Mouse (Mus musculus): ENCODE measurements around the gene Cyb5rl. TPM values are rescaled to one million over a fixed set of nuclear protein-coding genes. Genes with fewer than 3 reads are reported as not detected.
"Not testable (repeated sequence)": the region's sequence is repeated elsewhere in the genome, so short reads cannot be mapped to it uniquely, and the experiment has no call there.

The Cyb5rl gene
- total RNA-seq, 1 experiment from 2014 or later, result 5.2 TPM

GRCm38 (mm10) chr4:107102220-107102619 lies 35.4 kb downstream of the Cyb5rl start:
- ATAC-seq (replicated peaks; ENCODE audit: low read depth, poor library complexity, severe bottlenecking), result no peak

GRCm38 (mm10) chr4:107106777-107107176 lies 40.0 kb downstream of the Cyb5rl start:
- ATAC-seq (replicated peaks; ENCODE audit: low read depth, poor library complexity, severe bottlenecking), result no peak

GRCm38 (mm10) chr4:107108291-107108731 lies 41.5 kb downstream of the Cyb5rl start:
- ATAC-seq (replicated peaks; ENCODE audit: low read depth, poor library complexity, severe bottlenecking), result no peak

DNA sequence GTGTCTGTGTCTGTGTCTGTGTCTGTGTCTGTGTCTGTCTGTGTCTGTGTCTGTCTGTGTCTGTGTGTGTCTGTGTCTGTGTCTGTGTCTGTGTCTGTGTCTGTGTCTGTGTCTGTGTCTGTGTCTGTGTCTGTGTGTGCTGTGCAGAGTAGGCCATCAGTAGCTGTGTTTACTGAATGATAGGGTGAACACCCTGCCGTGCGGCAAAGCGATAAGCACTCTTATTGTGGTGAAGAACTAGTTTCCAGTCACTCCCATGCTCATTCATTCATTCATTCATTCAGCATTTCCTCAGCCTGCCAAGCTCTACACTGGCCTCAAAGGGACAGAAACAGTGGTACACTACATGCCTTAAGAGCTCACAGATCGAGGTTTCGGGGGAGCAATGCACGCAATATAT lies 42.4 kb downstream of the Cyb5rl start:
- not testable (repeated sequence) for ATAC-seq (replicated peaks; ENCODE audit: low read depth, poor library complexity, severe bottlenecking)

GRCm38 (mm10) chr4:107114278-107114677 lies 47.5 kb downstream of the Cyb5rl start:
- no peak for ATAC-seq (replicated peaks; ENCODE audit: low read depth, poor library complexity, severe bottlenecking)

DNA sequence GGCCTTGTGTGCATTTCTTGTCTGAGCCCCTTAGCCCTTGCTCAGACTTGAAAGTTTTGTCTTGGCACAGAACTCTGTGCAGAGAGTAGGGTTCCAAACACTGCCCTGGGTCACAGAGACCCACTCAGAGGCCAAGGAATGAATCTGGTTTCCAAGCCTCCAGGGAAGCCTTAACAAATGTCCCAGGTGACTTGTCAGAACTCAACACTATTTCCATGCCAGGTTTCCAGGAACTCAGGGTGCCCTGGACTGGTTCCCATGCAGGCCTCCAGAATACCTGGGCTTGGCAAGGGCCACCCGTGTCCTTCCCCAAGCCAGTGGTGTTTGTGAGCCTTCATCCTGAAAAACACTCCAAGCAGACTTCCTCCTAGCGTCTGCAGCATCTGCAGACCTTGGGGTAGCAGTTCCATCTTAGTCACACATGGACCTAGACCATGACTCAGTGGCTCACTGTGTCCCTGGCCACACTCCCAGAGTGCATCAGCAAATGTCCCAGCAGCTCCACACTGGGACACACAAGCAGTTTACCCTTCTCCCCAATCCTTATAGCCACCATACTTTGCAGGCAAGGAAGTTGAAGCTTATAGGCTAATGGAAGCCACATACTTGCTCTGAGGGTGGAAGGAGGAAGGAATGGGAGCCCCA lies 51.1 kb downstream of the Cyb5rl start:
- no peak for ATAC-seq (replicated peaks; ENCODE audit: low read depth, poor library complexity, severe bottlenecking)

DNA sequence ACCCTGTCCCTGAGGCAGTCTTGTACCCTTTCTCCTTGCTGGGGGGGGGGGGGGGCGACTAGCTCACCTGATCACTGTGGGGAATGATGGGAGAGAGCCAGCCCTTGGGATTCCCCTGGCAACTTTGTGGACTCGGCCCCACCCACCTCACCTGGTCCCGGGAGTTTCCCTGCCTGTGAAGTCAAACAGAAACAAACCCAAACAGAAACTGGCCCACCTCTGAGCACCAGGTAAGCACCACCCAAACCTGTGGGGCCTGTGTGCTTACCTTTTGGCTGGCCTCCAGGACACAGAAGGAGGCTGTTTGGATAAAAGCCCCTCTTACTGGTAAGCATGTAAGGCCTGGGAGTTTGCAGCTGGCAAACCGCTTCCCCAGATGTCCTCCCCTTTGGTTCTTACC lies 52.3 kb downstream of the Cyb5rl start:
- no peak for ATAC-seq (replicated peaks; ENCODE audit: low read depth, poor library complexity, severe bottlenecking)

DNA sequence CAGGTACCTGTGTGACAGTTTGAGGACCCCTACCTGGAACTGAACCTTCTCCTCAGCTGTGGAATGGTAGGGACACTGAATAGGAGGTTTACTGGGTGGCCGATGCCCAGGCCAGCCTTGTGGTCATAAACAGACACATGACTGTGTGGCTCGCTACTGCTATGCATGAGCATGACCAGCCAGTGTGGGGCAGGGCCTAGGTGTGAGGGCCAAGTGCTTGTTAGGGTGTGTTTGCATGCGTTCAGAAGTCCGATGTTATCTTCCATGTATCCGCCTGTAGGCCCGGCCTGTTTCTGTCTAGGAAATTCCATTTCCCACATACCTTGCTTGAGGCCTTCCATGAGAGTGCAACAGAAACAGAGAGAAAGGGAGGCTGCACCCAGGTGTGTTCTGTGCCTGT lies 53.9 kb downstream of the Cyb5rl start:
- ATAC-seq (replicated peaks; ENCODE audit: low read depth, poor library complexity, severe bottlenecking), result no peak

- 0 out of 2 replicates have a peak, but pooled peaks have one; percentile 38 for ATAC-seq (replicated peaks; ENCODE audit: low read depth, poor library complexity, severe bottlenecking)
These were observed 54.6 kb downstream of the Cyb5rl start for GRCm38 (mm10) chr4:107121165-107121943.

DNA sequence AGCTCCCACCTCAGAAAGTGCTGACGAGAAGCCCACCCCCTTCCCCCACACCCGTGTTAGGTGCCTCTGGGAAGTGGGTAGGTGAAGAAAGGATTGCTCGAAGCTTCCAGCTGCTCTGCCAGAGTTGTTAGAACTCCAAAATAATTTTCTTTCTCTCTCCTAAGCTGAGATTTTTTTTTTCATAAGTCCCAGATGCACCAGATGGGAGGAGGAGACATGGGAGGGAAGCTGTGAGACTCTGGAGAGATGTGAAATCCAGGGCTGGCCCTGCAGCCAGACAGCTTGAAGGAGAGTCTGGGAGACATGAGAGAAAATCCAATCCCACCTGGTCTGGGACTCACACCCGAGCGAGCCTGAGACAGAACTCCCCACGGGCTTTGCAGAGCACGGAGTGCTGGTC lies 57.6 kb downstream of the Cyb5rl start:
- ATAC-seq (replicated peaks; ENCODE audit: low read depth, poor library complexity, severe bottlenecking), result no peak

GRCm38 (mm10) chr4:107125101-107125500 lies 58.3 kb downstream of the Cyb5rl start:
- ATAC-seq (replicated peaks; ENCODE audit: low read depth, poor library complexity, severe bottlenecking), result no peak

- no peak for ATAC-seq (replicated peaks; ENCODE audit: low read depth, poor library complexity, severe bottlenecking)
These were observed 59.6 kb downstream of the Cyb5rl start for GRCm38 (mm10) chr4:107126389-107126788.

GRCm38 (mm10) chr4:107126891-107127524 lies 60.2 kb downstream of the Cyb5rl start:
- ATAC-seq (replicated peaks; ENCODE audit: low read depth, poor library complexity, severe bottlenecking), result no peak

GRCm38 (mm10) chr4:107127901-107128669 lies 61.3 kb downstream of the Cyb5rl start:
- ATAC-seq (replicated peaks; ENCODE audit: low read depth, poor library complexity, severe bottlenecking), result no peak

- no peak for ATAC-seq (replicated peaks; ENCODE audit: low read depth, poor library complexity, severe bottlenecking)
These were observed 62.6 kb downstream of the Cyb5rl start for GRCm38 (mm10) chr4:107129373-107129772.

DNA sequence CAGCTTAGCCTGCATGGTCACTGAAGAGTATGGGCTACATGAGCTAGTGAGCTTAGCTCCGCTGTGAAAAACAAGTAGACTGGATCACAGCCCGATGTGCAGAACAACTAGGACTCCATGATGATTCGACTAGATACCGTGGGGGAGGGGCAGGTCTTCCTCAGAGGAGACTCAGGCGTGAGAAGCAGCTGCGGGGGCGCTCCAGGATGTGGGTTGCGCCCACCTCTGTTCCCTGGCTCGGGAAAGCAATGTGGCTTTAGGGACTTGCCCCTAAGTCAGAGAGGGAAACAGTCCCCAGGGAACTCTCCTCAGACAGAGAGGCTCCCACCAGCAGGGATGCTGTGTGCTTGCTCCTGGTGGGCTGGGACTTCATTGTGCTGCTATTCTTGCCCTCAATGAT lies 63.7 kb downstream of the Cyb5rl start:
- no peak for ATAC-seq (replicated peaks; ENCODE audit: low read depth, poor library complexity, severe bottlenecking)

- no peak for ATAC-seq (replicated peaks; ENCODE audit: low read depth, poor library complexity, severe bottlenecking)
These were observed 68.1 kb downstream of the Cyb5rl start for GRCm38 (mm10) chr4:107134891-107135290.

GRCm38 (mm10) chr4:107135663-107136062 lies 68.9 kb downstream of the Cyb5rl start:
- no peak for ATAC-seq (replicated peaks; ENCODE audit: low read depth, poor library complexity, severe bottlenecking)

DNA sequence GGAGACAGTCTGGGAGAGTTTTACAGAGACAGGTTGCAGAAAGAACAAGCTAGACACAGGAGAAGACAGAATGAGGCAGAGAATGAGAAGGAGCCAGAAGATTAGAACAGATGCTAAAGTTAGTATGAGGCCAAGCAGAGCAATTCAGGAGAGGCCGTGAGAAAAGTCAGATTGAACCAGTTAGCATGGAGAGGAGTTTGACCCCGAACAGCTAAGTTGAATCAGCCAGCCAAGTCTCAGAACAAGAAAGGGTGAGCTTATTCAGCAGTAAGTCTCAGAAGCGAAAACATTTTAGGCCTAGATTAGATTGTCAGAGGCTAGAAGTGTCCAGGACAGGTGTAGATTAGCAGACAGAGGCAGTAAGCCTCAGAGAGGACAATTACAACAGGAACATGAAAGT lies 69.7 kb downstream of the Cyb5rl start:
- ATAC-seq (replicated peaks; ENCODE audit: low read depth, poor library complexity, severe bottlenecking), result no peak
